Mouse (Mus musculus): ENCODE data around the gene Sfpq.
"Not testable (repeated sequence)": the region's sequence is repeated elsewhere in the genome, so short reads cannot be mapped to it uniquely, and the experiment has no call there.

The Sfpq gene

GRCm38 (mm10) chr4:127021151-127021945, at the start of gene Sfpq:
TSS of gene Sfpq (plus strand) at chr4:127021324.
- in situ Hi-C loops (cut with MboI, MseI), result no loop called here

- in situ Hi-C loops (cut with MboI, MseI), result no loop called here
Observed at GRCm38 (mm10) chr4:126977467-126977866, 43.7 kb upstream of the Sfpq start.

- in situ Hi-C loops (cut with MboI, MseI), result no loop called here
Observed at GRCm38 (mm10) chr4:126978706-126979105, 42.4 kb upstream of the Sfpq start.

GRCm38 (mm10) chr4:126983321-126983720, 37.8 kb upstream of the Sfpq start:
- in situ Hi-C loops (cut with MboI, MseI), result no loop called here

GRCm38 (mm10) chr4:126983736-126984525, 37.2 kb upstream of the Sfpq start:
- in situ Hi-C loops (cut with MboI, MseI), result not testable (repeated sequence)

- in situ Hi-C loops (cut with MboI, MseI), result no loop called here
Observed at GRCm38 (mm10) chr4:126986768-126987167, 34.4 kb upstream of the Sfpq start.

GRCm38 (mm10) chr4:126988503-126988902, 32.6 kb upstream of the Sfpq start:
- in situ Hi-C loops (cut with MboI, MseI), result no loop called here

GRCm38 (mm10) chr4:126990553-126990952, 30.6 kb upstream of the Sfpq start:
- in situ Hi-C loops (cut with MboI, MseI), result no loop called here

GRCm38 (mm10) chr4:126992356-126992755, 28.8 kb upstream of the Sfpq start:
- in situ Hi-C loops (cut with MboI, MseI), result no loop called here

- in situ Hi-C loops (cut with MboI, MseI), result not testable (repeated sequence)
Observed at GRCm38 (mm10) chr4:126999372-126999771, 21.8 kb upstream of the Sfpq start.

GRCm38 (mm10) chr4:127000601-127001105, 20.5 kb upstream of the Sfpq start:
- in situ Hi-C loops (cut with MboI, MseI), result no loop called here

GRCm38 (mm10) chr4:127004384-127004783, 16.7 kb upstream of the Sfpq start:
- in situ Hi-C loops (cut with MboI, MseI), result no loop called here

- in situ Hi-C loops (cut with MboI, MseI), result no loop called here
Observed at GRCm38 (mm10) chr4:127005113-127005936, 15.8 kb upstream of the Sfpq start.

- in situ Hi-C loops (cut with MboI, MseI), result not testable (repeated sequence)
Observed at GRCm38 (mm10) chr4:127015294-127015993, 5.7 kb upstream of the Sfpq start.

- in situ Hi-C loops (cut with MboI, MseI), result no loop called here
Observed at GRCm38 (mm10) chr4:127016366-127016765, 4.8 kb upstream of the Sfpq start.

GRCm38 (mm10) chr4:127020411-127021150, 543 bp upstream of the Sfpq start:
- in situ Hi-C loops (cut with MboI, MseI), result no loop called here

- in situ Hi-C loops (cut with MboI, MseI), result no loop called here
Observed at GRCm38 (mm10) chr4:127021989-127022626, 984 bp downstream of the Sfpq start.

GRCm38 (mm10) chr4:127023201-127023600, 2.1 kb downstream of the Sfpq start:
- in situ Hi-C loops (cut with MboI, MseI), result no loop called here

- in situ Hi-C loops (cut with MboI, MseI), result no loop called here
Observed at GRCm38 (mm10) chr4:127024240-127024639, 3.1 kb downstream of the Sfpq start.

- in situ Hi-C loops (cut with MboI, MseI), result no loop called here
Observed at GRCm38 (mm10) chr4:127026826-127027225, 5.7 kb downstream of the Sfpq start.
